Mouse (Mus musculus): ENCODE results near the gene Ybx3.

The Ybx3 gene

GRCm38 (mm10) chr6:131383713-131384330 is 4.5 kb downstream of the Ybx3 start:
- CTCF ChIA-PET, result no interaction called here

GRCm38 (mm10) chr6:131382984-131383337 is 5.3 kb downstream of the Ybx3 start:
- CTCF ChIA-PET, result no interaction called here

- CTCF ChIA-PET, result no interaction called here
Observed at GRCm38 (mm10) chr6:131382232-131382983, 5.9 kb downstream of the Ybx3 start.

GRCm38 (mm10) chr6:131378858-131379428 is 9.3 kb downstream of the Ybx3 start:
- CTCF ChIA-PET, result no interaction called here

- CTCF ChIA-PET, result no interaction called here
Observed at GRCm38 (mm10) chr6:131377378-131377777, 10.9 kb downstream of the Ybx3 start.

GRCm38 (mm10) chr6:131374594-131375340 is 13.5 kb downstream of the Ybx3 start:
- CTCF ChIA-PET, result interaction anchor here (1.1 kb wide), 1 partner anchor 14 kb away, joined by 4 read pairs; no protein-coding TSS in a partner anchor

GRCm38 (mm10) chr6:131373160-131373559 is 15.1 kb downstream of the Ybx3 start:
- CTCF ChIA-PET, result no interaction called here

GRCm38 (mm10) chr6:131370767-131371166 is 17.5 kb downstream of the Ybx3 start:
- CTCF ChIA-PET, result no interaction called here

- CTCF ChIA-PET, result no interaction called here
Observed at GRCm38 (mm10) chr6:131369866-131370616, 18.2 kb downstream of the Ybx3 start.

- CTCF ChIA-PET, result no interaction called here
Observed at GRCm38 (mm10) chr6:131367101-131367500, 21.2 kb downstream of the Ybx3 start.

- CTCF ChIA-PET, result no interaction called here
Observed at GRCm38 (mm10) chr6:131364353-131364752, 23.9 kb downstream of the Ybx3 start.

- CTCF ChIA-PET, result no interaction called here
Observed at GRCm38 (mm10) chr6:131362987-131363765, 25.1 kb downstream of the Ybx3 start.

GRCm38 (mm10) chr6:131360693-131361092 is 27.6 kb downstream of the Ybx3 start:
- CTCF ChIA-PET, result no interaction called here

- CTCF ChIA-PET, result no interaction called here
Observed at GRCm38 (mm10) chr6:131359543-131359942, 28.7 kb downstream of the Ybx3 start.

GRCm38 (mm10) chr6:131354913-131355312 is 33.4 kb downstream of the Ybx3 start:
- CTCF ChIA-PET, result interaction anchor here (0.5 to 1.1 kb wide), 4 partner anchors 32 to 1556 kb away, joined by 3 to 8 read pairs (median 4); no protein-coding TSS in a partner anchor

- CTCF ChIA-PET, result no interaction called here
Observed at GRCm38 (mm10) chr6:131353352-131353919, 34.8 kb downstream of the Ybx3 start, which contains the start of gene Styk1. Gene Styk1 (minus strand): TSS chr6:131353597.

- CTCF ChIA-PET, result no interaction called here
Observed at GRCm38 (mm10) chr6:131347026-131347425, 41.2 kb downstream of the Ybx3 start.

- CTCF ChIA-PET, result no interaction called here
Observed at GRCm38 (mm10) chr6:131344346-131344745, 43.9 kb downstream of the Ybx3 start.

GRCm38 (mm10) chr6:131340082-131340481 is 48.2 kb downstream of the Ybx3 start:
- CTCF ChIA-PET, result no interaction called here

- CTCF ChIA-PET, result no interaction called here
Observed at GRCm38 (mm10) chr6:131339309-131339708, 49.0 kb downstream of the Ybx3 start.

- CTCF ChIA-PET, result no interaction called here
Observed at GRCm38 (mm10) chr6:131338787-131339186, 49.5 kb downstream of the Ybx3 start.

Measured in spleen, embryonic (tissue).